Mouse (Mus musculus): ENCODE data around the gene Dph5.

Gene Dph5

GRCm38 (mm10) chr3:115953088-115953487, 65.5 kb downstream of the Dph5 start:
- DNase-seq: no peak

- DNase-seq: no peak
Observed at GRCm38 (mm10) chr3:115957223-115957622, 69.6 kb downstream of the Dph5 start.

- no peak for DNase-seq
Observed at GRCm38 (mm10) chr3:115961311-115962027, 73.8 kb downstream of the Dph5 start.

GRCm38 (mm10) chr3:115962028-115962415, 74.4 kb downstream of the Dph5 start:
- no peak for DNase-seq

GRCm38 (mm10) chr3:115963597-115963996, 76.0 kb downstream of the Dph5 start:
- DNase-seq: no peak

GRCm38 (mm10) chr3:115964071-115964470, 76.4 kb downstream of the Dph5 start:
- DNase-seq: no peak

- peak; percentile 16 for DNase-seq
Observed at GRCm38 (mm10) chr3:115968745-115969530, 81.3 kb downstream of the Dph5 start.

- no peak for DNase-seq
Observed at GRCm38 (mm10) chr3:115971045-115971785, 83.6 kb downstream of the Dph5 start.

GRCm38 (mm10) chr3:115971891-115972646, 84.4 kb downstream of the Dph5 start:
- DNase-seq: no peak

GRCm38 (mm10) chr3:115974228-115974627, 86.6 kb downstream of the Dph5 start:
- no peak for DNase-seq

- no peak for DNase-seq
Observed at GRCm38 (mm10) chr3:115974995-115975394, 87.4 kb downstream of the Dph5 start.

- no peak for DNase-seq
Observed at GRCm38 (mm10) chr3:115979000-115979399, 91.4 kb downstream of the Dph5 start.

- DNase-seq: no peak
Observed at GRCm38 (mm10) chr3:115983217-115983616, 95.6 kb downstream of the Dph5 start.
